Mouse (Mus musculus): ENCODE results near the gene Pip5k1b. TPM values are rescaled to one million over a fixed set of nuclear protein-coding genes. Genes with fewer than 3 reads are reported as not detected.

The Pip5k1b gene
- total RNA-seq, 1 experiment from 2014 or later = 6.9 TPM

GRCm38 (mm10) chr19:24278859-24279258 lies 276.8 kb downstream of the Pip5k1b start:
- no peak for ATAC-seq (replicated peaks; ENCODE audit: low read depth, poor library complexity, severe bottlenecking)

DNA sequence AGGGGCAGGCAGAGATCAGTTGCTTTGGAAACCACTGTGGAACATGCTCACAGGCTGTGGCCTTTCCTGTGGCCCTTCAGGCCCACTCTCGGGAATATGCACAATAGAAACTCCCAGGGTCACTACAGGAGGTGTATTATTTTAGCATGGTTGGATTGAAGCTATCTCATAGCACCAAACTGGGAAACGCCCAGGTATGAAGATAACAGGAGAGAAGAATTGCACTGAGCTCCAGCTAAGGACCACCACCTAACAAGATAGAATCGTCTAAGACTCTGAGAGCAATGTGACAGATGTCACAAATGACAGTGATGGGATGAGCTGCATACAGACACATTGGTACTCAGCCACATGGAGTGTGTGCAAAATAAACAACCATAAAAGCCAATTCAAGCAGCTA lies 281.4 kb downstream of the Pip5k1b start:
- no peak for ATAC-seq (replicated peaks; ENCODE audit: low read depth, poor library complexity, severe bottlenecking)

DNA sequence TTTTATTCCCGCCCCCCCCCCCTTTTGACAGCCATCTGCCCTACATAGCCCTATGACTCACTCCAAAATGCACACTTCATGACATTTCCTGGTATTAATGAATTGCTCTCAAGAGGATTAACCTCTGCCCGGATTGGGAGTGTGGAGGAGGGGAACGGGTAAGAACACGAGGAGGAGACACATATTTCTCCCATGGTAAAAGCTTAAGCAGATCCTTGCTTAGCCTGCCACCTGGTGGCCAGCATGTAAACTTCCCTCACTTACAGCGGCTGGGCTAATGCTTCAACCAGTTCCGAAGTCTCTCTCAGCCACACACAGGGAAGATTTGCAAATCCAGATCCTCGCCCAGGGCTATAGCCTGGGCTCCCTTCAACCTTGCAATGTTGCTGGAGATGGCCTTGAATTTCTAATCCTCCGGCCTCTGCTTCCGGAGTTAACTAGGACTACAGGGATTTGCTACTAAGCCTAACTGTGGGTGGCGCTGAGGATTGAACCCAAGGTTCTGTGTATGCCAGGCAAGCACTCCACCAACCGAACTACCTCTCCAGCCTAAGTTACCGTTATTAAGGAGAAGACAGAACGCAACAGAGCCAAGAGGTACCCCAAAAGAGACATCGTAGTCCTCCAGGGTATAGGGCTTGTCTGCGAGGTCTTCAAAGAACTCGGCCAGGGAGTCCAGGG lies 283.8 kb downstream of the Pip5k1b start:
- peak; percentile 96 for ATAC-seq (replicated peaks; ENCODE audit: low read depth, poor library complexity, severe bottlenecking)

DNA sequence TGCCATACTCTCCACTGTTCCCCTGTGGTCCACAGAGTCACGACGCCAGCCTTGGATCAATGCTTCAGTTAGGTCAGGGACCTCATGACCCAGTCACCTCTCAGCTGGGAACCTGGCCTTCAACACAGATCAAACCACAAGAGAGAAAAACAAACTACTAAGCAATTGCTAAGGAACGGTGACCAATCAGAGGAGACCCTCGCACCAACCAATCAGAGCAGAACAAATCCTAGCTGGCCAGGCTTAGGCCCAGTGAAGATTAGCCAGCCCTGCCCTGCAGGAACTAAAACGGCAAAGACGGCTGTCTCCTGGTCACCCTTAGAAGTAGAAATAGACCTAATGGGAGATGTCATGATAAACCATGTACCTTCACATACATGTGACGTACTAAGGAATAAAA lies 284.3 kb downstream of the Pip5k1b start:
- no peak for ATAC-seq (replicated peaks; ENCODE audit: low read depth, poor library complexity, severe bottlenecking)

DNA sequence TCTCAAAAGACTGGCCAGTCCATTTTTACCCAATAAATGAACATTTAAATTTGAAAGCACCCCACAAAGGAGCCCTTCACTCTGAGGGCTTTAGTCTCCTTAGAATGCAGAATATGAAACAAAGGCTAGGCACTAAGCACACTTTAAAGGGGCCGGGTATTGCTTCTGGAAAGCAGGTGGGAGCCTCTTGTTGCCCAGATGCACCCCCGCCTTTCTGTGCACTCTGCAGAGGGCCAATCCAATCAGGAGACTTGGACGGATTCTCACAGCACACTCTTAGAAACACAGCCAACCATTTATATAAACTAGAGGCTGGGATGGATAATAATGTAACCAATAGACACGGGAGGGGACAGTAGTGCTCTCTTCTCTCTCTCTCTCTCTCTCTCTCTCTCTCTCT lies 287.1 kb downstream of the Pip5k1b start:
- no peak for ATAC-seq (replicated peaks; ENCODE audit: low read depth, poor library complexity, severe bottlenecking)

- no peak for ATAC-seq (replicated peaks; ENCODE audit: low read depth, poor library complexity, severe bottlenecking)
These were observed 289.4 kb downstream of the Pip5k1b start for GRCm38 (mm10) chr19:24266046-24266830.

DNA sequence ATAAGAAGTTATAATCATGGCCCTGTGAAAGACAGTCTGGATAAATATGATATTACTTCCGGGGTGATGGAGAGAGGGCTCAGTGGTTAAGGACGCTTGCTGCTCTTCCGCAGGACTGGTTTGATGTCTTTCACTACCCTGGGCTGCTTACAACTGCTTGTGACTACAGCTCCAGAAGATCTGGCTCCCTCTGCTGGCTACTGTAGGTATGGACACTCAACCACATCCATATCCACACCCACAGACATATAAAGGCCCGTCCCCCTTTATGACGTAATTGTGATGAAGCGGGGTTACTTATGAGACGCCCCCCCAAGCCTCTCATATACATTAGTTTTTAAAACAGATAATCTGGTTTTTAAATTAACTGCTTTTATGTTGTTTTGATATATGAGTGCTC lies 290.7 kb downstream of the Pip5k1b start:
- peak; percentile 98 for ATAC-seq (replicated peaks; ENCODE audit: low read depth, poor library complexity, severe bottlenecking)

GRCm38 (mm10) chr19:24262736-24263135 lies 292.9 kb downstream of the Pip5k1b start:
- no peak for ATAC-seq (replicated peaks; ENCODE audit: low read depth, poor library complexity, severe bottlenecking)

DNA sequence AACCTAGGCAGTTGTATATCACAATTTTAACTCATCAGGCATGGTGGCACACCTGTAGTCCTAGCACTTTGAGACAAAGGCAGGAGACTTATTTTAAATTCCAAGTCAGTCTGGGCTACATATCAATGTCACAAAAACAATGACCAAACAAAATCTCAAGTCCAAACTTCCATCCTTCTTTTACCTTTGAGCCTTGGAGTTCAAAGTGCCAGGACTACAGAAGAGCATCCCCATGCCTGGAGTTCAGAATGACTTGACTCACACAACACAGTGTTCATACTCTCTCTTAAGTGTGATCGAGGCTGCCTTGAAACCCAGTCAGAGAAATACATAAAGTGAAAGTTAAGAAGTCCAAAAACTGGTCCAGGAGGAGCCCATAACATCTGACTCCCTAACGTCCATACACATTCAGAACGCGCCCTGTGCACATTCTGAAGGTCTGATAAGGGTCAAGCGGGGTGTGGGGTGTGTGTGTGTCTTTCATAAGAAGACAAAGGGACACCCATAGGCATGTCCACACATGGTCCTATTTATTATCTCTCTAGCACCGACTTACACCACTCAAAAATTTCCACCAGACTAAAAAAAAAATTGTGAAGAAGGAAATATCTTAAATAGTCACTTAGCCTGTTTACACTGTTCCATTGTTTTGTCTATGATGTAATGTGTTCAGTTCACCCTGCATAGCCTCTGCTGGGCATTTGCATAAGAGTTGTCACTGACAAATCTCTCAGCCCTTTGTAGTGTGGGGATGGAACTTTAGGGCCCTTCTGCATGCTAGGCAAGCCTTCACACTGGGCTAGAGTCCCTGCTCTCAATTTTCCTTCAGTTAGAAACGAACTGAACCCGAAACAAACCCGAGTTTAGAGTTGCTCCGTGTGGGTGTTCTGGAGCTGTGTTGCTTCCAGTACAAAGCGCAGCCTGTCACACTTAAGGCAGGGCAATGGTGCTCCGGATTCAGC lies 296.0 kb downstream of the Pip5k1b start:
- no peak for ATAC-seq (replicated peaks; ENCODE audit: low read depth, poor library complexity, severe bottlenecking)

GRCm38 (mm10) chr19:24258368-24258767 lies 297.3 kb downstream of the Pip5k1b start:
- no peak for ATAC-seq (replicated peaks; ENCODE audit: low read depth, poor library complexity, severe bottlenecking)

- ATAC-seq (replicated peaks; ENCODE audit: low read depth, poor library complexity, severe bottlenecking) = no peak
These were observed 297.7 kb downstream of the Pip5k1b start for GRCm38 (mm10) chr19:24257962-24258361.

GRCm38 (mm10) chr19:24253657-24254260 lies 301.9 kb downstream of the Pip5k1b start:
- ATAC-seq (replicated peaks; ENCODE audit: low read depth, poor library complexity, severe bottlenecking) = no peak

DNA sequence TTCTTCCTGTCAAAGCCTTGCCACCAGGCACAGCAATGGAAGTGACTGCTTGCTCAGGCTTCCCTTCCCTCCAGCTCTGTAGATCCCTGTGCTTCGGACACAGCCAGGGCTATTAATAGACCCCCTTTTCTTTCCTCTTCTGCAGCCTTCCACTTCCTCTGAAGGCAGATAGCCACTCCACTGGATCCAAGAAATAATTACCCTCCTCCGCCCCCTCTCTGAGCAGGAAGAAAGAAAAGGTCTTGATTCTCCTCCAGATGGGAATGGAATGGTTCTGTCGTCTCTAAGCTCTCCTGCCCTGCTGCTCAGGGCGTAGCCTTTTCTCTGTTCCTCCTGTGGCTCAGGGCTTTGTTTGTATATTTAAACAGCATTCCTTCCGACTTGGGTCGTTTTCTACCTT lies 303.8 kb downstream of the Pip5k1b start:
- ATAC-seq (replicated peaks; ENCODE audit: low read depth, poor library complexity, severe bottlenecking) = no peak

Other genes starting within 250 kb of the Pip5k1b start
- 11.7 and 16.3 TPM in 2 replicates for gene Fam122a, start 78.5 kb downstream of the Pip5k1b start, total RNA-seq (2017)
- not detected in 2 replicates for gene Tmem252, start 118.1 kb upstream of the Pip5k1b start, total RNA-seq (2017)